Mouse (Mus musculus): ENCODE data around the gene Acox3. TPM values are rescaled to one million over a fixed set of nuclear protein-coding genes. Genes with fewer than 3 reads are reported as not detected.
A peak's percentile ranks its signal among the peaks of the same experiment; 100 is the strongest.

The Acox3 gene
- total and polyA plus RNA-seq, 3 experiments = 21.8 to 28.3 (median 22.5) TPM

DNA sequence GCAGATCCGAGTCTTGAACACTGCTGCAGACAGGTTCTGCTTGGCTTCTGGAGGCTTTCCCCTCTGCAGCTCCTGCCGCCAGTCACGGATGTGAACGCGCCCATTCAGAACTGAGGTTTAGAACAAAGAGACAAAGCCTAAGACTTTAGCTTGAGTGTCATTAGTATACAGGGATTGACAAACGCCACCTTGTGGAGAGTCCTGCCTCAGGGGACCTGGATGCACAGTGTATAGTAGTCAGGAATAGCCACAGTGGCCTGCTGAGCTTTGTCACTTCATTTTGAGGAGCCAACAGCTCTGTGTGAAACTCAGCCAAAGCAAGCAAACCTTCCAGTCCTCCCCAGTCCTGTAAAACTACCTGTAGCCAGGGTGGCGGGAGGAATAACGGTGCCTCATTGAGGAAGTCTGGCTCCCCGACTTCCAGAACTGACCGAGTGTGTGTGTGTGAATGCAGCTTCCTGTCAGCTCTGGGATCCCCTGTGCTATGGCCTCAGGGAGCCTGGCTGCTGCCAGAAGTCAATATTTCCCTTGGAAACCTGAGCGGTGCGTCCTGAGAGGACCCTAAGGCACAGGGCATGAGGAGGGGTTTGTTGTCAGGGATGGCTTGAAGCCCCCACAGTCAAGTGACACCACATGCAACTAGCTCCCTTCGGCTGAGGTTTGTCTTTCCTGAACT, 24.8 kb upstream of the Acox3 start:
- TF ChIP-seq CTCF (IDR thresholded peaks at IDR 0.05) = peak; percentile 48
- TF ChIP-seq EP300 (IDR thresholded peaks at IDR 0.05; ENCODE audit: insufficient read depth, low read depth, low read length) = no peak
- no peak for TF ChIP-seq POLR2A (IDR thresholded peaks at IDR 0.05; ENCODE audit: insufficient read depth, low read depth, low read length)
- Histone ChIP-seq H3K27me3 (ENCODE audit: control insufficient read depth, insufficient read depth, low read length) (no peaks in the 10 kb centered on the region), H3K27ac (no peak overlapping the region; the same call in 1 of the 2 replicates), H3K79me2 (replicated peaks; ENCODE audit: control insufficient read depth, insufficient read depth, low read length) (no peaks in the 10 kb centered on the region), H3K9ac (ENCODE audit: low read depth, low read length) (no peak overlapping the region), H3K36me3 (ENCODE audit: control insufficient read depth, insufficient read depth, low read length) (no peaks in the 10 kb centered on the region), H3K4me1 (ENCODE audit: control insufficient read depth, insufficient read depth, low read length) (peaks cover 11% of the 10 kb centered on the region), H3K4me3 (no peak overlapping the region)
- intact Hi-C loops (cut with DNase I) = no loop called here
- 47% methylated on average over 13 of the region's 13 CpGs for WGBS
- peak in 1 of 2 experiments; percentile 28 for DNase-seq

DNA sequence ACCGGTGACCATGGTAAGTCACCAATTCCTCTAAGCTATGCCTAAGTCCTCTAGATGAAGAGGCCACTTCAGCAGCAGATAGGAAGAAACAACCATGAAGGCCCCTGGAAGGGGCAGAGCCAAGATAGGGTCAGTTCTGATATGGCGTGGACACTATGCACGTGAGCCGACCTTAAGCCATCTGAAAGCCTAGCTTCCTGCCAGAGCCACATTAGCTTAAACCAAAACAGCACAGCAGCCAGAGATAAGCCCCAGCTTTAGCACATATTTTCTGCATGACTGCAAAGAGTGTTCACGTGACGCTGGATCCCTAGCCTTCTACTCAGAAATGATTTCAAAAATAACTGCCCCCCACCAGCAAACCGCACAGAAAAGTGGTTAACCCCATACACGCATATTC, 23.4 kb upstream of the Acox3 start:
- WGBS = 23% methylated on average over 8 of the region's 8 CpGs
- peak overlapping the region; percentile 52 for H3K27ac ChIP-seq
- no peak overlapping the region for H3K4me3 ChIP-seq
- DNase-seq = peak; percentile 37 to 61
- H3K4me1 ChIP-seq (ENCODE audit: control insufficient read depth, insufficient read depth, low read length) = peaks cover 11% of the 10 kb centered on the region
- TF ChIP-seq EP300 (IDR thresholded peaks at IDR 0.05; ENCODE audit: insufficient read depth, low read depth, low read length) (peak; percentile 36; the same call in 1 of the 2 replicates), CTCF (IDR thresholded peaks at IDR 0.05) (no peak)
- intact Hi-C loops (cut with DNase I) = no loop called here
- no peak overlapping the region for H3K9ac ChIP-seq (ENCODE audit: low read depth, low read length)
- H3K79me2 ChIP-seq (replicated peaks; ENCODE audit: control insufficient read depth, insufficient read depth, low read length) = no peaks in the 10 kb centered on the region
- H3K36me3 ChIP-seq (ENCODE audit: control insufficient read depth, insufficient read depth, low read length) = no peaks in the 10 kb centered on the region
- H3K27me3 ChIP-seq (ENCODE audit: control insufficient read depth, insufficient read depth, low read length) = no peaks in the 10 kb centered on the region

DNA sequence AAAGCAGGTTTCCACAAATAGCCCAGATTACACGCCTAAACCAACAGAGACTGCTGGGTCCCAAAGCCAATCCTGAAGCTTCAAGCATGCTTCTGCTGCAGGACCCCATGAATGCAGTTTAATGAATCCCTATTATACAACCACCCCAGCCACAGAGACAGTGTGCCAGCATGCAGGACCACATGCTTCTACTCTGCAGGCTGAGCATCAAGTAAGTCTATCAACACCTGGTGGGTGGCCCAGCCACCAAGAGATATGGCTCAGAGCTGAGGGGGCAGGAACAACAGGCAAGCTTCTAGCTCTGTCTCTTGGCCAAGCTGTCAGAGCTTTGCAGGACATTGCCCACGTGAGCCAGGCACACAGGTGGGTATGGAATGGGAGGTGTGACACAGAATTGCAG, 20.2 kb upstream of the Acox3 start:
- TF ChIP-seq POLR2A (IDR thresholded peaks at IDR 0.05; ENCODE audit: insufficient read depth, low read depth, low read length) = no peak
- TF ChIP-seq EP300 (IDR thresholded peaks at IDR 0.05; ENCODE audit: insufficient read depth, low read depth, low read length) = no peak
- TF ChIP-seq CTCF (IDR thresholded peaks at IDR 0.05) = no peak
- Histone ChIP-seq H3K4me1 (ENCODE audit: control insufficient read depth, insufficient read depth, low read length) (peaks cover 11% of the 10 kb centered on the region), H3K27ac (no peak overlapping the region), H3K9ac (ENCODE audit: low read depth, low read length) (no peak overlapping the region), H3K4me3 (no peak overlapping the region), H3K36me3 (ENCODE audit: control insufficient read depth, insufficient read depth, low read length) (no peaks in the 10 kb centered on the region), H3K27me3 (ENCODE audit: control insufficient read depth, insufficient read depth, low read length) (no peaks in the 10 kb centered on the region), H3K79me2 (replicated peaks; ENCODE audit: control insufficient read depth, insufficient read depth, low read length) (no peaks in the 10 kb centered on the region)
- intact Hi-C loops (cut with DNase I) = loop anchor here (1.0 kb wide), 1 partner anchor 39 kb away; no protein-coding TSS in a partner anchor
- WGBS = 81% methylated on average over 2 of the region's 2 CpGs
- DNase-seq = no peak

DNA sequence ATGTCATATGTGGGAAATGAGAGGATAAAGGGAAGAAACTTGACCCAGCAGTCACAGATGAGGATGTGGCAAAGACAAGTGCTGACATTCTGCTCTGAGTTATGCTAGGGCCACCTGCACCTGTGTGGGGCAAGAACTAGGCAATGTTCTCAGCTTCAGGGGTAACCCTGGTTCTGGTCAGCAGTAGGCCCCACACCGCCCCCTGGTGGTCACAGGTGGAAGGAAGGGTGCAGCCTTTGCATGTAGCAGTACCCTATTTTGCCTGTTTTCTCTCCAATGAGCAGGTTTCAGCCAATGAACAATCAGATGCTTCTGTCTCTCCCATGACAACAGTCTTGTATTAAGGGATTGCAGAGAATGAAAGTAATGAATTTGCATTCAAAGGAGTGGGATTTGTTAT, 19.4 kb upstream of the Acox3 start:
- Histone ChIP-seq H3K36me3 (ENCODE audit: control insufficient read depth, insufficient read depth, low read length) (no peaks in the 10 kb centered on the region), H3K27ac (no peak overlapping the region), H3K9ac (ENCODE audit: low read depth, low read length) (no peak overlapping the region), H3K4me3 (no peak overlapping the region), H3K27me3 (ENCODE audit: control insufficient read depth, insufficient read depth, low read length) (no peaks in the 10 kb centered on the region), H3K4me1 (ENCODE audit: control insufficient read depth, insufficient read depth, low read length) (peaks cover 10% of the 10 kb centered on the region), H3K79me2 (replicated peaks; ENCODE audit: control insufficient read depth, insufficient read depth, low read length) (no peaks in the 10 kb centered on the region)
- intact Hi-C loops (cut with DNase I) = loop anchor here (1.0 kb wide), 1 partner anchor 40 kb away; no protein-coding TSS in a partner anchor
- 0% methylated on average over 1 of the region's 1 CpGs for WGBS
- TF ChIP-seq EP300 (IDR thresholded peaks at IDR 0.05; ENCODE audit: insufficient read depth, low read depth, low read length) (no peak), CTCF (IDR thresholded peaks at IDR 0.05) (peak; percentile 97)
- DNase-seq = peak; percentile 63 to 85

DNA sequence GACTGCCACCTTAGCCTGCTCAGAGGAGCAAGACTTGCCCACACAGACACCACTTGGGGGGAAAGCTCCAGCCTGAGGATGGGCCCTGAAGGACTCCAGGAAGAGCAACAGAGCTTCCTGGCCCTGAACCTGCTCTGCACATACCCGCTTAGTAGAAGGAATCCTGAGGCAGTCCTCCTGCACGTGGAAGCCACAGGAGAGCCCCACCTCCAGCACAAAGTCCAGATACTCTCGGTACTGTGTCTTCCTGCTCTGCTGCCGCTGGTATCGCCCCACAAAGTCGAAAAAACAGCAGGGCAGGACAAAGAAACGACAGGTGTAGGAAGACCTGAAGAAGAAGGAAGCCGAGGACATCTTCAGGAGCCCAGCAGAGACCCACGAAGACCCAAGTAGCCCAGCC, 17.6 kb upstream of the Acox3 start:
- Histone ChIP-seq H3K27ac (no peak overlapping the region), H3K36me3 (ENCODE audit: control insufficient read depth, insufficient read depth, low read length) (no peaks in the 10 kb centered on the region), H3K4me3 (no peak overlapping the region), H3K27me3 (ENCODE audit: control insufficient read depth, insufficient read depth, low read length) (no peaks in the 10 kb centered on the region), H3K9ac (ENCODE audit: low read depth, low read length) (no peak overlapping the region), H3K4me1 (ENCODE audit: control insufficient read depth, insufficient read depth, low read length) (no peaks in the 10 kb centered on the region), H3K79me2 (replicated peaks; ENCODE audit: control insufficient read depth, insufficient read depth, low read length) (no peaks in the 10 kb centered on the region)
- intact Hi-C loops (cut with DNase I) = no loop called here
- TF ChIP-seq EP300 (IDR thresholded peaks at IDR 0.05; ENCODE audit: insufficient read depth, low read depth, low read length) (no peak), POLR2A (IDR thresholded peaks at IDR 0.05; ENCODE audit: insufficient read depth, low read depth, low read length) (no peak), CTCF (IDR thresholded peaks at IDR 0.05) (no peak)
- 91% methylated on average over 9 of the region's 9 CpGs for WGBS
- no peak for DNase-seq

DNA sequence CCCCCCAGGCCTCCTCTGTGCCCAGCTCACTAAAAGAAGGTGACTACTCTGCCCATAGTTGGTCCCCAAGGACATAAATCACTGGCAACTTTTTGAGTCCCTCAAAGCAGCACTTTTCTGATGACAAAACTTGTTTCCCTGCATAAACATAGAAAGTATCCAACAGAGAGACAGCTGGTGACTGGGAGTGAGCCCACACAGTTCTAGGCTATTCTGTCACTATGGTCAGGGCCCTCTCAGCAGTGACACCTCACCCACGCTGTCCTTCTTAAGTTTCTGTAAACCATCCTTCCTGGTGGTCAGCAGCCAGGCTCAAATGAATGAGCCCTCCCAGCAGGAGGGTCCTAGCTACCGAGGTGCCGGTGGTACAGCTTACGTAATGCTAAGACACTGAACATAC, 16.2 kb upstream of the Acox3 start:
- H3K79me2 ChIP-seq (replicated peaks; ENCODE audit: control insufficient read depth, insufficient read depth, low read length) = no peaks in the 10 kb centered on the region
- DNase-seq = no peak
- H3K9ac ChIP-seq (ENCODE audit: low read depth, low read length) = no peak overlapping the region
- no peaks in the 10 kb centered on the region for H3K36me3 ChIP-seq (ENCODE audit: control insufficient read depth, insufficient read depth, low read length)
- intact Hi-C loops (cut with DNase I) = no loop called here
- WGBS = 92% methylated on average over 4 of the region's 4 CpGs
- no peak overlapping the region for H3K4me3 ChIP-seq
- no peaks in the 10 kb centered on the region for H3K27me3 ChIP-seq (ENCODE audit: control insufficient read depth, insufficient read depth, low read length)
- no peak overlapping the region for H3K27ac ChIP-seq
- no peaks in the 10 kb centered on the region for H3K4me1 ChIP-seq (ENCODE audit: control insufficient read depth, insufficient read depth, low read length)
- TF ChIP-seq CTCF (IDR thresholded peaks at IDR 0.05) (no peak), EP300 (IDR thresholded peaks at IDR 0.05; ENCODE audit: insufficient read depth, low read depth, low read length) (no peak), POLR2A (IDR thresholded peaks at IDR 0.05; ENCODE audit: insufficient read depth, low read depth, low read length) (no peak)

All from heart, adult 2 months (tissue).